Mouse (Mus musculus): ENCODE data around the gene Txn1.

DNA sequence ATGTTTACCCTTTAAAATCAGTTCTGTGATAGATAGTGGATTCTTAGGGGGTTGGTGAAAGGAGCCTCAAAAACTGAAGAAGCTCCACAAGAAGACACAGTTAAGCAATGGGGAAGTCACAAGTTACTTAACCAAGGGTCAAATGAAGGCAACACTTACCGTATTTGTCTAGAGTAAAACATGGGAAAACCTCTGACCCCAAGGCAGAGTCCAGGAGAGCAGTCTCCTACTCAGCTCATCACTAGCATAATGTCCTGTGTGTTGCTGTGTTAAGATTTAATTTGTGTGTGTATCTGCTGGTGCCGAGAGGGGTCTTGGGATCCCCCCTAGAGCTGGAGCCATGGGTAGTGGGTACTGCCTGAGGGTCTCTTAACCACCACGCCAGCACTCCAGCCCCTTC is 3.8 kb downstream of the Txn1 start:
- TF ChIP-seq POLR2A (IDR thresholded peaks at IDR 0.05; ENCODE audit: extremely low read depth, insufficient read depth, low read length) (no peak), CTCF (IDR thresholded peaks at IDR 0.05; ENCODE audit: extremely low read depth, insufficient read depth, low read length) (no peak)
